Mouse (Mus musculus): ENCODE results near the gene Glipr2. TPM values are rescaled to one million over a fixed set of nuclear protein-coding genes. Genes with fewer than 3 reads are reported as not detected.

Glipr2 gene
- polyA plus RNA-seq, 1 experiment from 2014 or later: 86.2 TPM

Other genes with a start within 250 kb of the Glipr2 start
- not detected in 2 replicates for gene Olfr71, start 247.1 kb upstream of the Glipr2 start, polyA plus RNA-seq (2016; fragmentation: Nextera tagmentation; extraction: Ambion mirVana)
- 0.38 and 0.72 TPM in 2 replicates for gene Hrct1, start 230.2 kb upstream of the Glipr2 start, polyA plus RNA-seq (2016; fragmentation: Nextera tagmentation; extraction: Ambion mirVana)
- gene Spaar, start 227.4 kb upstream of the Glipr2 start, polyA plus RNA-seq (2016; fragmentation: Nextera tagmentation; extraction: Ambion mirVana): 0.20 and 0.28 TPM in 2 replicates
- gene Olfr159, start 186.4 kb upstream of the Glipr2 start, polyA plus RNA-seq (2016; fragmentation: Nextera tagmentation; extraction: Ambion mirVana): not detected in 2 replicates
- 0.19 TPM in 1 of 2 replicates, not detected in the other for gene Olfr156, start 133.5 kb upstream of the Glipr2 start, polyA plus RNA-seq (2016; fragmentation: Nextera tagmentation; extraction: Ambion mirVana)
- 0.12 TPM in 1 of 2 replicates, not detected in the other for gene Olfr157, start 117.2 kb upstream of the Glipr2 start, polyA plus RNA-seq (2016; fragmentation: Nextera tagmentation; extraction: Ambion mirVana)
- not detected in 2 replicates for gene Olfr155, start 105.8 kb upstream of the Glipr2 start, polyA plus RNA-seq (2016; fragmentation: Nextera tagmentation; extraction: Ambion mirVana)
- 26.9 and 33.1 TPM in 2 replicates for gene Reck, start 81.9 kb upstream of the Glipr2 start, polyA plus RNA-seq (2016; fragmentation: Nextera tagmentation; extraction: Ambion mirVana)
- not detected in 2 replicates for gene Ccin, start 26.1 kb downstream of the Glipr2 start, polyA plus RNA-seq (2016; fragmentation: Nextera tagmentation; extraction: Ambion mirVana)
- gene Clta, start 47.1 kb downstream of the Glipr2 start, polyA plus RNA-seq (2016; fragmentation: Nextera tagmentation; extraction: Ambion mirVana): 241 and 247 TPM in 2 replicates
- 20.5 and 20.7 TPM in 2 replicates for gene Gne, start 126.8 kb downstream of the Glipr2 start, polyA plus RNA-seq (2016; fragmentation: Nextera tagmentation; extraction: Ambion mirVana)

Measured in limb, embryonic 12.5 days (tissue).